Mouse (Mus musculus) spleen, adult 2 months (tissue): ENCODE data around the gene Gm11541. TPM values are rescaled to one million over a fixed set of nuclear protein-coding genes. Genes with fewer than 3 reads are reported as not detected.

Experiments
- DNase-seq, 2 experiments: peaks; one replicate each; pipeline versions ENCODE4 v3.0.0 to v3.0.0-alpha.2; 2012 to 2021; ENCODE audit warnings: low spot score in 2 of 2, low read depth in 1 of 2
- H3K27ac ChIP-seq: fragments of 200-500 bp; 2 replicates; pipeline ENCODE4 v1.5.1; 2012; ENCODE audit warnings: low read length, inconsistent platforms; ENCODE audit not compliant: insufficient read depth
- H3K27me3 ChIP-seq: fragments of 200-500 bp; 2 replicates; pipeline ENCODE4 v1.6.1; 2012; ENCODE audit warnings: mild to moderate bottlenecking, moderate library complexity, low read length, inconsistent platforms; ENCODE audit not compliant: control insufficient read depth, insufficient read depth
- H3K36me3 ChIP-seq: fragments of 200-500 bp; 2 replicates; pipeline ENCODE4 v1.6.1; 2012; ENCODE audit warnings: mild to moderate bottlenecking, low read length, inconsistent platforms; ENCODE audit not compliant: control insufficient read depth, insufficient read depth
- H3K4me1 ChIP-seq: fragments of 200-500 bp; 2 replicates; pipeline ENCODE4 v1.6.1; 2011; ENCODE audit warnings: inconsistent platforms; ENCODE audit not compliant: control insufficient read depth, insufficient read depth, insufficient read length
- H3K4me3 ChIP-seq: fragments of 200-500 bp; 2 replicates; pipeline ENCODE4 v1.5.1; 2011; ENCODE audit warnings: mild to moderate bottlenecking, inconsistent platforms; ENCODE audit not compliant: insufficient read depth, insufficient read length; ENCODE audit errors: extremely low read depth
- CTCF ChIP-seq: fragments of 200-500 bp; IDR thresholded peaks from 2 replicates; pipeline ENCODE4 v1.5.1; 2011; ENCODE audit warnings: mild to moderate bottlenecking, inconsistent platforms; ENCODE audit not compliant: insufficient read depth, insufficient read length, insufficient replicate concordance; ENCODE audit errors: extremely low read depth
- POLR2A ChIP-seq: fragments of 200-500 bp; IDR thresholded peaks from 2 replicates; pipeline ENCODE4 v1.6.1; 2011; ENCODE audit warnings: low read depth, low read length, inconsistent platforms
- WGBS: fragments of 180-500 bp; shearing (Covaris S2); methylation state at CpG from one replicate; pipeline ENCODE4 v1.1.7; 2018; 5-methylcytosine and 5-hydroxymethylcytosine counted together
- polyA plus RNA-seq: library from polyadenylated mRNA; depleted of rRNA; stranded (reverse); fragments of >200 nt; gene quantifications from 2 replicates; pipeline ENCODE4 v1.2.3, GENCODE M21; 2012; rRNA removed

The Gm11541 gene
- not detected in 2 replicates for polyA plus RNA-seq

GRCm38 (mm10) chr11:94704472-94704871, at the start of gene Gm11541:
Gene Gm11541, minus strand, starts transcription at chr11:94704499.
- no peak for TF ChIP-seq CTCF
- TF ChIP-seq POLR2A: no peak
- Histone ChIP-seq H3K4me3 (no peak within 1 kb of the TSS), H3K4me1 (no peaks in the 10 kb centered on the region), H3K27me3 (no peaks in the 10 kb centered on the region), H3K27ac (no peak within 1 kb of the TSS), H3K36me3 (no peaks in the 10 kb centered on the region)
- DNase-seq: no peak
- 87% methylated on average over 5 of the region's 5 CpGs for WGBS

- Histone ChIP-seq H3K4me1 (no peaks in the 10 kb centered on the region), H3K4me3 (no peak overlapping the region), H3K27ac (no peak overlapping the region), H3K27me3 (no peaks in the 10 kb centered on the region), H3K36me3 (no peaks in the 10 kb centered on the region)
- TF ChIP-seq CTCF (no peak), POLR2A (no peak)
- no peak for DNase-seq
- WGBS: 9% methylated on average over 2 of the region's 2 CpGs
Measured at GRCm38 (mm10) chr11:94752946-94753713, 48.8 kb upstream of the Gm11541 start.

- Histone ChIP-seq H3K27ac (no peak within 1 kb of the TSS), H3K27me3 (no peaks in the 10 kb centered on the region), H3K4me3 (no peak within 1 kb of the TSS), H3K4me1 (no peaks in the 10 kb centered on the region), H3K36me3 (no peaks in the 10 kb centered on the region)
- WGBS: 83% methylated on average over 29 of the region's 29 CpGs
- no peak for TF ChIP-seq POLR2A
- no peak for TF ChIP-seq CTCF
- DNase-seq: no peak
Measured at GRCm38 (mm10) chr11:94741732-94742272, 37.5 kb upstream of the Gm11541 start, which contains the start of gene Cdc34b. Gene Cdc34b, plus strand, starts transcription at chr11:94741782.

GRCm38 (mm10) chr11:94735746-94736145, 31.4 kb upstream of the Gm11541 start:
- Histone ChIP-seq H3K4me3 (no peak overlapping the region), H3K4me1 (no peaks in the 10 kb centered on the region), H3K36me3 (no peaks in the 10 kb centered on the region), H3K27me3 (no peaks in the 10 kb centered on the region), H3K27ac (no peak overlapping the region)
- TF ChIP-seq POLR2A: no peak
- TF ChIP-seq CTCF: no peak
- 92% methylated on average over 2 of the region's 2 CpGs for WGBS
- no peak for DNase-seq

GRCm38 (mm10) chr11:94732773-94733172, 28.5 kb upstream of the Gm11541 start:
- H3K4me1 ChIP-seq: no peaks in the 10 kb centered on the region
- H3K4me3 ChIP-seq: no peak overlapping the region
- H3K36me3 ChIP-seq: no peaks in the 10 kb centered on the region
- TF ChIP-seq CTCF (peak; percentile 6; the same call in 1 of the 2 replicates), POLR2A (no peak)
- 46% methylated on average over 8 of the region's 8 CpGs for WGBS
- no peaks in the 10 kb centered on the region for H3K27me3 ChIP-seq
- H3K27ac ChIP-seq: no peak overlapping the region
- no peak for DNase-seq

- Histone ChIP-seq H3K4me3 (no peak overlapping the region), H3K27me3 (no peaks in the 10 kb centered on the region), H3K4me1 (no peaks in the 10 kb centered on the region), H3K27ac (no peak overlapping the region), H3K36me3 (no peaks in the 10 kb centered on the region)
- no peak for DNase-seq
- WGBS: 89% methylated on average over 12 of the region's 12 CpGs
- no peak for TF ChIP-seq POLR2A
- TF ChIP-seq CTCF: no peak
Measured at GRCm38 (mm10) chr11:94731229-94731628, 26.9 kb upstream of the Gm11541 start.

- Histone ChIP-seq H3K27me3 (no peaks in the 10 kb centered on the region), H3K36me3 (no peaks in the 10 kb centered on the region), H3K4me3 (no peak overlapping the region), H3K4me1 (no peaks in the 10 kb centered on the region), H3K27ac (no peak overlapping the region)
- 25% methylated on average over 5 of the region's 5 CpGs for WGBS
- no peak for TF ChIP-seq POLR2A
- peak; percentile 30; the same call in 1 of the 2 replicates for TF ChIP-seq CTCF
- peak in 1 of 2 experiments; percentile 31 for DNase-seq
Measured at GRCm38 (mm10) chr11:94730261-94730660, 26.0 kb upstream of the Gm11541 start.
